Mouse (Mus musculus) forebrain, embryonic 10.5 days (tissue): Measurements from ENCODE around the gene Slco4c1. TPM values are rescaled to one million over a fixed set of nuclear protein-coding genes. Genes with fewer than 3 reads are reported as not detected.

Experiments
- DNase-seq: peaks from one replicate; pipeline ENCODE4 v3.0.0-alpha.2; 2017; ENCODE audit warnings: low spot score; ENCODE audit errors: extremely low spot score
- H3K27ac ChIP-seq: fragments of 300-500 bp; sonication (generic); 2 replicates; pipeline ENCODE4 v1.5.1; 2016; ENCODE audit warnings: mild to moderate bottlenecking
- H3K27me3 ChIP-seq: fragments of 300-500 bp; sonication (generic); 2 replicates; pipeline ENCODE4 v1.6.1; 2016; ENCODE audit warnings: mild to moderate bottlenecking; ENCODE audit not compliant: poor library complexity, severe bottlenecking
- H3K36me3 ChIP-seq: fragments of 300-500 bp; sonication (generic); replicated peaks from 2 replicates; pipeline ENCODE4 v1.6.1; 2016; ENCODE audit warnings: mild to moderate bottlenecking, moderate library complexity
- H3K4me1 ChIP-seq: fragments of 300-500 bp; sonication (generic); 2 replicates; pipeline ENCODE4 v1.6.1; 2016
- H3K4me3 ChIP-seq: fragments of 300-500 bp; sonication (generic); 2 replicates; pipeline ENCODE4 v1.5.1; 2016; ENCODE audit warnings: mild to moderate bottlenecking, moderate library complexity
- H3K9me3 ChIP-seq: fragments of 300-500 bp; sonication (generic); 2 replicates; pipeline ENCODE4 v1.6.1; 2016; ENCODE audit warnings: mild to moderate bottlenecking, moderate library complexity
- WGBS: fragments of 180-500 bp; shearing (Covaris S2); methylation state at CpG from one replicate; pipeline ENCODE4 v1.1.7; 2016; 5-methylcytosine and 5-hydroxymethylcytosine counted together
- polyA plus RNA-seq: library from polyadenylated mRNA; unstranded; fragments of >200 nt; fragmentation: Nextera tagmentation; extraction: Ambion mirVana; gene quantifications from 2 replicates; pipeline ENCODE4 v1.2.1, GENCODE M21; 2016

Slco4c1 gene
- polyA plus RNA-seq, 1 experiment from 2014 or later: not detected

DNA sequence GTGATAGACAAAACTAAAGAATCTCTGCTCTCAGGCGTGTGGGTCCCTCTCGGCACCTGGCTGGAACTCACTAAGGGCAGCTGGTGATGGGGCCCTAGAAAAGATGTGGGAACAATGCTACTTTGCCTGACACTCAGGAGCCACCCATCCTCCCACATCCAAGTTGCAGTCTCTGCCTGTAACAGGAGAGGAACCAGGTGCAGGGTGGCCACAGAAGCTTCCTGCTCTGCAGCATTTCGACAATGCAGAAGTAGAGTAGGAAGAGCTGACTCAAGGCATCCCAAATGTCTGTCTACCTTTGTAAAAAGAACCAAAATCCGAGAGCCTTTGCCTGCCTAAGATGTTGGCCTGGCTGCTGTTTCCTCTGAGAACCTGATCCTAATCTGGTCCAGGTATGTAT is 22.9 kb downstream of the Slco4c1 start:
- H3K27ac ChIP-seq: no peak overlapping the region
- H3K9me3 ChIP-seq: no peaks in the 10 kb centered on the region
- no peak overlapping the region for H3K4me3 ChIP-seq
- no peaks in the 10 kb centered on the region for H3K27me3 ChIP-seq
- H3K36me3 ChIP-seq: no peaks in the 10 kb centered on the region
- WGBS: 74% methylated on average over 4 of the region's 4 CpGs
- DNase-seq: no peak
- no peaks in the 10 kb centered on the region for H3K4me1 ChIP-seq

DNA sequence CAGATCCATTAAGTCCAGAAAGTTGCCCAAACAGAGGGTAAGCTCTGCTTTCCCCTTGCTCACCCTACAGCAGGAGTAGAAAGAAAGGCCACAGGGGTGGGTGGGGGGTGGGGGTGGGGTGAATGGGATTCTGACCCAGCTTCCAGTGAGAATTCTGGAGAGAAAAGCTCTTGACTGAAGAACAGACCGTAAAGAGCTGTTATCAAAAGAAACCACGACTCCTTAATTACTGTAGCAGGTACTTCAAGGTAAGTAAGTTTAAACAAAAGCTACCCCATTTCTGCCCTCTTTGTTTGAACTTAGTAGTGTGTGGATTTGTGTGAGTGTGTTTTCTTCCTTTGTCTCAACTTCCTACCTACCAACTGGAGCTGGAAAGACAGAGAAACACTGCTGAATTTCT is 23.4 kb downstream of the Slco4c1 start:
- H3K27ac ChIP-seq: no peak overlapping the region
- no peaks in the 10 kb centered on the region for H3K9me3 ChIP-seq
- no peak for DNase-seq
- 48% methylated on average over 2 of the region's 2 CpGs for WGBS
- H3K36me3 ChIP-seq: no peaks in the 10 kb centered on the region
- no peak overlapping the region for H3K4me3 ChIP-seq
- H3K27me3 ChIP-seq: no peaks in the 10 kb centered on the region
- no peaks in the 10 kb centered on the region for H3K4me1 ChIP-seq

DNA sequence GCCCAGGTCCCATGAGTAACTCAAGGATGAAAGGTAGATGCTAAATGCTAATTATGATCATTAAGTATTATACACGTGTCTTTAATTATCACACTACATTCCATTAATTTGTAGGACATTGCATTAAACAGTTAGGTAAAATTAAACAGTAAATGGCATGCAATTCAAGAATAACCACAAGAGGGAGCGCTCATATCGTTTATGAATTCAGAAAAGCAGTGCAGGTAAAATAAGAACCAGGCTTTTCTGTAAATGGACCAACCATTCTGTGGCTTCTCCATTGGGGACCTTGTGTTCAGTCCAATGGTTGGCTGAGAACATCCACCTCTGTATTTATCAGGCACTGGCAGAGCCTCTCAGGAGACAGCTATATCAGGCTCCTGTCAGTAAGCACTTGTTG is 25.2 kb downstream of the Slco4c1 start:
- Histone ChIP-seq H3K4me1 (no peaks in the 10 kb centered on the region), H3K4me3 (no peak overlapping the region), H3K36me3 (no peaks in the 10 kb centered on the region), H3K27ac (no peak overlapping the region), H3K9me3 (no peaks in the 10 kb centered on the region), H3K27me3 (no peaks in the 10 kb centered on the region)
- no peak for DNase-seq
- 1% methylated on average over 3 of the region's 3 CpGs for WGBS

DNA sequence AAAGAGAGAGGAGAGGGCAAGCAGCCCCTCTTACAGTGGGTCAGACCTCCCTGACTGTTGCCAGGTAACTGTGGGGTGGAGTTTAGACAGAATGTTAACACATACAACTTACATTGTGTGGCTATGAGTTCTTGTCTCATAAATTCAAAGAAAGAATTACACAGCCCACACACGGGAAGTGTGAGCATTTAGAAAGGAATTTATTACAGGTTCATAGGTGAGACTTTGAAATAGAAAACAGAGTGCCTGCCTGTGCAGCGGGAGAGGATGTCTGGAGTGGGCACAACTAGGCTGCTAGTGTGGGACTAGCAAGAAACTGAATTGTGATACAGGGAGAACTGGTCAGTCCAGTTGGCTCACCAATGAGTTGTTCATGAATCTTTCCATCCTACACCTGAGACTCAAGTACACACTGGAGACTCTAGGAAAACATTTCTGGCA is 66.7 kb downstream of the Slco4c1 start:
- DNase-seq: no peak
- H3K4me1 ChIP-seq: no peaks in the 10 kb centered on the region
- no peak overlapping the region for H3K4me3 ChIP-seq
- H3K36me3 ChIP-seq: no peaks in the 10 kb centered on the region
- H3K27ac ChIP-seq: no peak overlapping the region
- no peaks in the 10 kb centered on the region for H3K27me3 ChIP-seq
- H3K9me3 ChIP-seq: no peaks in the 10 kb centered on the region
- 86% methylated on average over 2 of the region's 2 CpGs for WGBS

DNA sequence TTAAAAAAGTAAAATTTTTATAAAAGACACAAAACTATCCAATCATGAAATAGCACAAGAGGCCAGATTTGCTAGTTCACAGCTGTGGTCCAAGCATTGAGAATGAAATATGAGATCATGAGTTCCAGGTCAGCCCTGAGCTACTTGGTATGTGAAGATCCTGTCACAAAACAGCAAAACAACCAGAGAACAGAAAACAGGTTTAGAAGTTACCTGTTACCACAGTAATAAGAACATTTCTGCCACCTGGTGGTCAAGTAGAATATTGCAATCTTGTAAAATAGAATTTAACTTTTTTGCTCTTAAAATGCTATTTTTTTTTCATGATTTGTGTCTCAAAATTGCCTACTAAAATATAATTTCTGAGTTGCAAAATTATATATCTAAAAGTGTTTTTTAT is 70.4 kb downstream of the Slco4c1 start:
- no peaks in the 10 kb centered on the region for H3K9me3 ChIP-seq
- no peaks in the 10 kb centered on the region for H3K27me3 ChIP-seq
- H3K27ac ChIP-seq: no peak overlapping the region
- no peak for DNase-seq
- no peak overlapping the region for H3K4me3 ChIP-seq
- H3K4me1 ChIP-seq: no peaks in the 10 kb centered on the region
- H3K36me3 ChIP-seq: no peaks in the 10 kb centered on the region

DNA sequence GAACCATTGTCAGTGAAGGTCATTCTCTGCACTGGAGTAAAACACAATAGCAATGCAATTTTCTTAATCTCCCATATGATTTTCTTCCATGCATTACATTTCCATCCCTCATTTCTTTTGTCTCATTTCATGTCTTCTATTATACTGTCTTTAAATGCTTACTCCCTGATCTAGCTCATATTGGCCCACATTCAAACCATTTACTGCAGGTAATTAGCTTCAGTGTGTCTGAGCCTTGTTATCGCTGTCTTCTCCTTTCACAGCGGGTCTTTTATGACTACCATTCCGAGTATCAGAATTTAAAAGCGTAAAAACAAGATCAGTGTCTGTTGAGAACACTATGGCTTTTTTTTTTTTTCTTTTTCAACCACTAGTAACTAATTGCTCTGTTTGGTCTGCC is 77.3 kb downstream of the Slco4c1 start:
- no peaks in the 10 kb centered on the region for H3K36me3 ChIP-seq
- DNase-seq: no peak
- H3K27ac ChIP-seq: no peak overlapping the region
- H3K4me3 ChIP-seq: no peak overlapping the region
- H3K4me1 ChIP-seq: no peaks in the 10 kb centered on the region
- 92% methylated on average over 4 of the region's 4 CpGs for WGBS
- no peaks in the 10 kb centered on the region for H3K27me3 ChIP-seq
- no peaks in the 10 kb centered on the region for H3K9me3 ChIP-seq

DNA sequence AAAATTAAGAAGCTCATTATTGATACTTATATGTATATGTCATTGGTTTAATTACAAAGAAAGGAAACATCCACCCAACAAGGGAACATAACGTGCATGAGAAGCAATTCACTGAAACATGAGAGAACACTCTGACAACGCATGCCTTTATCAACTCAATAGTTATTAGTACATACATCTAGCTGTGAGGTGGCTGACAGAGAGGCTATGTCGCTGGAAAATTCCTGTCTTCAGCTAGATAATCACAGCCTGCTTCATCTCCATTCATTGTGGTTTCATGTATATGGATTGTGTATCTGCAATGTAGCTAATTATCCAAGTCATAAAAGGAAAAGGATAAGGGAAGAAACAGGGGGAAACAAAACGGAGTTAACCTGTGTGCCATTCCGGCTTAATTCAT is 77.7 kb downstream of the Slco4c1 start:
- no peaks in the 10 kb centered on the region for H3K4me1 ChIP-seq
- H3K36me3 ChIP-seq: no peaks in the 10 kb centered on the region
- no peak overlapping the region for H3K4me3 ChIP-seq
- H3K27ac ChIP-seq: no peak overlapping the region
- H3K27me3 ChIP-seq: no peaks in the 10 kb centered on the region
- WGBS: 86% methylated on average over 5 of the region's 5 CpGs
- DNase-seq: no peak
- H3K9me3 ChIP-seq: no peaks in the 10 kb centered on the region

DNA sequence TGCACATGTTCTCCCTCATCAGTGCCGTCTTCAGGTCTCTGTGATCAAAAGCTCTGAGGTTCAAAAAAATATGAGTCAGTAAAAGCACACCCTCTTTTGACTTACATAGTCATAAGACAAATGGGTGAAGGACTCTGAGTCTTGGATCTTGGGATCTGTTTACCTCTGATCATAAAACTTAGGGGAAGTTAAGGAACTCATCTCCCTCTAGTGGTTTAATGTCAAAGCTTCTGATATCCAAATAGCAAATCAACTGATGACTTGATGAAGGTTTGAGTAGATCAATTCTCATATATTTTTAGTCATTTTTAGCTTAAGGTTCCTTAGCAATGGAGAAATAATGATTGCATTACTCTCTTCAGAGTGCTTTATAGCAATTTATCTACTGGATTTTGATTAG is 82.7 kb downstream of the Slco4c1 start:
- Histone ChIP-seq H3K4me3 (no peak overlapping the region), H3K9me3 (no peaks in the 10 kb centered on the region), H3K4me1 (no peaks in the 10 kb centered on the region), H3K27ac (no peak overlapping the region), H3K36me3 (no peaks in the 10 kb centered on the region), H3K27me3 (no peaks in the 10 kb centered on the region)
- WGBS: 95% methylated on average over 1 of the region's 1 CpGs
- DNase-seq: no peak

DNA sequence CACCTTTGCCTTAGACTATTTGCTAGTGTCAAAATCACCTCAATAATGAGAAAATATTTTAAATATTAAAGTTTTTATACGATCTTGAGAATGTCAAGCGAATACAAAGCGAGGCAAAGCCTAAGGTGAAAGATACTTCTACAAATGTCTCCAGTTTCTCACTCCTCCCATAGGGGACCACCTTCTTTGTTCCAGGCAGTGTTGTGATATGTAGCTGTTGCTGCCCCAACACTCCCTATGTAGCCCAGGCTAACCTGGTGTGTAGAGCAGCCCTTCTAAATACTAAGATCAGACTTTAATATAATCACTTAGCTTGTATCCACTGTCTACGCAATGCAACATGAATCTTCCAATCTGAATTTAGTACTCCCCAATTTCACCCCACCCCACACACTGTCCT is 97.8 kb downstream of the Slco4c1 start:
- no peaks in the 10 kb centered on the region for H3K4me1 ChIP-seq
- WGBS: 93% methylated on average over 4 of the region's 4 CpGs
- H3K27me3 ChIP-seq: no peaks in the 10 kb centered on the region
- H3K27ac ChIP-seq: no peak overlapping the region
- no peaks in the 10 kb centered on the region for H3K36me3 ChIP-seq
- H3K9me3 ChIP-seq: no peaks in the 10 kb centered on the region
- no peak overlapping the region for H3K4me3 ChIP-seq
- DNase-seq: no peak

DNA sequence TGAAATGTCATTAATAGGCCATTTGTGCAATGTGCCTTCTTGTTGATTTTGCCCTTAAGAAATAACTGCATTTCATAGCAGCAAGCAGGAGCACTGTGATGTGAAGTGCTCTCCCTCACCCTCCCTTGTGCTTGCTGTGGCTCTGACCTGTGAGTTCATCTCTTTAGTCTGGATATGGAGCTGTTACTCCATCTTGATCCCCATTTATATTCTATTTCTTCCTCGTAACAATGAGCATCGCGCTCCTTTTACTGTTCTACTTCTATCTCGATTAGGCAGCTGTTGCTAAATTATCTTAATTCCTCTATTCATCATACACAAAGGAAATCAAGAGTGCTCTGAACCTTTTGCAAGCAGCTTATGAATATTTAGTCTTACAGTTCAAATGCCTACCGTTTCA is 98.3 kb downstream of the Slco4c1 start:
- H3K36me3 ChIP-seq: no peaks in the 10 kb centered on the region
- 90% methylated on average over 5 of the region's 5 CpGs for WGBS

DNA sequence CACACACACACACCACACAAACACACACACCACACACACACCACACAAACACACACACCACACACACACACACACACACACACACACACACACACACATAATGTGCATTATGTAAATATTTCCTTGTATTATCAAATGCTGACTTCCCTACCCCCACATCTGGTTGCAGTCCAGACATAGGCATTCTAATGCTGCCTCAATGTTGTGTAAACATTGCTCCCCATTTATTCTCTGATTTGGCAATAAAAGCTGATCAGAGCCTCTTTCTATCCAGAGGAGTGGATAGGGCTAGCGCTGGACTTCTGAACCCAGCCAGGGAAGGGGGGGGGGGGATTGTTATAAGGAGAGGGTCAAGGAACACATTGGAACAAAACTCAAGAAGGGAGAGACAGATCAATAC is 101.7 kb downstream of the Slco4c1 start:
- DNase-seq: no peak
- no peaks in the 10 kb centered on the region for H3K36me3 ChIP-seq
- no peaks in the 10 kb centered on the region for H3K4me1 ChIP-seq
- no peak overlapping the region for H3K4me3 ChIP-seq
- 91% methylated on average over 1 of the region's 1 CpGs for WGBS
- H3K27ac ChIP-seq: no peak overlapping the region
- H3K9me3 ChIP-seq: no peaks in the 10 kb centered on the region
- H3K27me3 ChIP-seq: no peaks in the 10 kb centered on the region

More for the DNA sequence above, 98.3 kb downstream of the Slco4c1 start:
- no peaks in the 10 kb centered on the region for H3K27me3 ChIP-seq
- no peaks in the 10 kb centered on the region for H3K9me3 ChIP-seq
- no peak for DNase-seq
- no peak overlapping the region for H3K4me3 ChIP-seq
- H3K4me1 ChIP-seq: no peaks in the 10 kb centered on the region
- no peak overlapping the region for H3K27ac ChIP-seq

DNA sequence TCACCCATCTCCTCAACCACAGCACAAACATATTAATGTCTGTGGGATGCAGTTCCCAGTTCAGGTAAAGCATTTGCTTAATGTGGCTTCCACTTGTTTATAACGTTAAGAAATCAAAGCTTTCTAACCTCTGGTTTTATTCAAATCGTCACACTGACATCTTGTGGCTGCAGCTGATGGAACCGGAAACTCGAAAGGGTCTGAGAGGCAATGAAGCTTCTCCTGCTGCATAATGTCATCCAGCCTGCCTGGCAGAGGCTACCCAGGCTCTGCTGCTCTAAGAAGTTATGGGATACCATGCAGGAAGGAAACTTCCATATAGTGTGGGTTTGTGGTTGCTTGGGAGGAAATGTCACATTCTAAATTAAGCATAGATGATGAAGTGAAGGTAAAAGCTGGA is 103.7 kb downstream of the Slco4c1 start:
- Histone ChIP-seq H3K27me3 (no peaks in the 10 kb centered on the region), H3K4me3 (no peak overlapping the region), H3K9me3 (no peaks in the 10 kb centered on the region), H3K4me1 (no peaks in the 10 kb centered on the region), H3K27ac (no peak overlapping the region), H3K36me3 (no peaks in the 10 kb centered on the region)
- 27% methylated on average over 4 of the region's 4 CpGs for WGBS
- DNase-seq: no peak

DNA sequence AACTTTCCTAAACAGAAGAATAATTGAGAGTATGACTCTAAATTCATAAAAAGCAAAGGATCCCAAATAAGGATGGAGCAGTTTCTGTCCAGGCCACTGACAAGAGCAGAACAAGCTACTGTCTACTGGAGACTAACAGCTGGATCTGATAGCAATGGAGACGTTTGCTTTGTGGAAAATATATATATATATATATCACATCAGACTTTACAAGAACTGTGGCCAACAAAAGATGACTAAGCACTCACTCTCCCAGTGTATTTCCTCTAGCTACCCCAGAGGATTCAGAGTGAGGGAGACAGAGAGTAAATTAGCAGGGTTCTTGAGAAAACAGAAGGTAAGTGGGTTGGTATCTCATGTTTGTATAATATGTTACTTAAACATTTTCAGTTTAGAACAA is 105.4 kb downstream of the Slco4c1 start:
- H3K4me3 ChIP-seq: no peak overlapping the region
- no peak for DNase-seq
- no peaks in the 10 kb centered on the region for H3K36me3 ChIP-seq
- no peaks in the 10 kb centered on the region for H3K27me3 ChIP-seq
- H3K9me3 ChIP-seq: no peaks in the 10 kb centered on the region
- WGBS: 73% methylated on average over 1 of the region's 1 CpGs
- no peak overlapping the region for H3K27ac ChIP-seq
- H3K4me1 ChIP-seq: no peaks in the 10 kb centered on the region
